Mouse (Mus musculus) ES-Bruce4 (cell line): Measurements from ENCODE around the gene Slc7a14.

Source experiments
- CTCF ChIP-seq: IDR thresholded peaks from one replicate; pipeline ENCODE4 v1.8.1; 2011; ENCODE audit warnings: low read depth, low read length
- EP300 ChIP-seq: IDR thresholded peaks from 2 replicates; pipeline ENCODE4 v1.6.1; 2011; ENCODE audit warnings: low read depth, low read length; ENCODE audit not compliant: insufficient read depth
- POLR2A ChIP-seq: IDR thresholded peaks from one replicate; pipeline ENCODE4 v1.8.1; 2011; ENCODE audit warnings: low read length; ENCODE audit not compliant: insufficient read depth

GRCm38 (mm10) chr3:31219483-31219882 lies 90.7 kb downstream of the Slc7a14 start:
- TF ChIP-seq POLR2A (no peak), CTCF (no peak), EP300 (no peak)
